Mouse (Mus musculus): ENCODE measurements at regions not wholly inside any gene's neighbourhood (a gene's known extent, or its start where the extent isn't known, plus 50 kb on each side); places are given as distances from the start of the nearest gene placed in this dataset.

- TF ChIP-seq CTCF (IDR thresholded peaks at IDR 0.05) = no peak
- no peak for TF ChIP-seq EP300 (IDR thresholded peaks at IDR 0.05)
These were observed 141.6 kb downstream of the Setd4 start for GRCm38 (mm10) chr16:93462286-93462610.

Data from lung, postnatal 0 days (tissue).